Mouse (Mus musculus): ENCODE measurements around the gene Dab2ip. TPM values are rescaled to one million over a fixed set of nuclear protein-coding genes. Genes with fewer than 3 reads are reported as not detected.

Dab2ip gene
- total and polyA plus RNA-seq, 2 experiments = 4.1 to 8.4 TPM

DNA sequence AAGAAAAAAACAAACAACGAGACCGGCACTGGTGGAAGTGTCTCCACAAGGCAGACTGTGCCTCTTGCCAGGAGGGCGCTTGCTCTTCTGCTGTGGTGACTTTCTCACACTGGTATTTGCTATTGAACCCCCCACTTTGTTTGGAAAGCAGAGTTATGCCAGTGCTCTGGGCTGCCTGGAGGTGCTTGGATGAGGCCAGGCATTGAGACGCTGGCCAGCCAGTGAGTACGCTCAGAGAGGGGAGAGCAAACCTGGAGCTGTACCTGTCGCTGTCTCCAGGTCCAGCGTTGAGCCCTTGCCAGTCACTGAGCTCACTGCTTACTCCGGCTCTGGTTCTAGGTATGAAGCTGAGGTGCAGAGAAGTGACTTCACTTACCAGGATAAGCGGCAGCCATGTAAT is 112.2 kb downstream of the Dab2ip start:
- Histone ChIP-seq H3K4me3 (ENCODE audit: insufficient read depth, low read depth, low read length) (no peak overlapping the region), H3K9ac (ENCODE audit: low read depth, low read length) (no peak overlapping the region), H3K79me2 (ENCODE audit: control insufficient read depth, insufficient read depth, low read length) (no peaks in the 10 kb centered on the region; the same call in 1 of the 2 replicates), H3K27ac (replicated peaks; ENCODE audit: insufficient read depth, low read depth, low read length) (no peak overlapping the region), H3K4me1 (ENCODE audit: control insufficient read depth, insufficient read depth, low read length) (no peaks in the 10 kb centered on the region), H3K27me3 (ENCODE audit: control insufficient read depth, insufficient read depth, low read length) (no peaks in the 10 kb centered on the region), H3K36me3 (ENCODE audit: control insufficient read depth, insufficient read depth, low read length) (no peaks in the 10 kb centered on the region)
- TF ChIP-seq CTCF (IDR thresholded peaks at IDR 0.05; ENCODE audit: low read depth, low read length) (no peak), POLR2A (IDR thresholded peaks at IDR 0.05; ENCODE audit: extremely low read depth, insufficient read depth, low read length) (no peak)
- WGBS = 94% methylated on average over 9 of the region's 9 CpGs
- DNase-seq (ENCODE audit: extremely low read depth, low read depth, low spot score) = no peak

DNA sequence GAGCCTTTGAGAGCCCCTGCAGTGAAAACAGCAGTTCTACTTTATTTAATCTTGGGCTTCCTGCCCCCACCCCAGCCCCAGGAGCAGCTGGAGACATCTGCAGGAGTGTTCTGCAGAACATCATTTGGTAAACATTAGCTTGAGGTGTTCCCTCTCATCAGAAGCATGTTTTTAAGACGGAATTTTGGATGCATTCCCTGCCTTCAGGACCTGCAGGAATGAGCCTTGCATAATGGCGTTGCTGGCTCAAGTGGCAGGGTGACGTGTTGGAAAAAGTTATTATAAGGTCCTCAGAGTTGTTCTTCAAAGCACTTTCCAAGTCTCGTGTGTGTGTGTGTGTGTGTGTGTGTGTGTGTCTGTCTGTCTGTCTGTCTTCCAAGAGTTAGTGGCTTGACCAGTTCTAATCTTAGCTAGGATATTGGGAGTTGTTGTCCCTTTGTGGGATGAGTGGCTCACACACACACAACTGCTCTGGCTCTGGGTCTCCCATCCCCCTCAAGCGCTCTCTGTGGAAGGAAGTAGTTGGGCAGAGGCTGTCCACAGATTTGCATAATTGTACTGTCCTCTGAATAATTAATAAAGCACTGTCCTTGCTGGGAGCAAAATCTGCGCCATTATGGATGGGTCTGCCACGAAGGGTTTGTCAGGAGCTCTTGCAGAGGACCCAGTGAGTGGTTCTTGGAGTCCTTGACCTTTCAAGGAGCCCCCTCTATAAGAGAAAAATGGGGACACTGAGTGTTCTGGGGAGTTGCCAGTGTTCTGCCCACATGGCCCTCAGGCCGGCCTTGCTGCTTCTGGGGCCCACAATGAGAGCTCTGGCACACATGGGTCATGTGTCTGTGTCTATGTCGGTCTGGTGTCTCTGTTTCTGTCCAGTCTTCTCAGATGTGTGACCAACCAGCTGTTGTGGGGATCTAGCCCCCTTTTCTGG is 114.2 kb downstream of the Dab2ip start:
- H3K27ac ChIP-seq (replicated peaks; ENCODE audit: insufficient read depth, low read depth, low read length) = no peak overlapping the region
- 0 out of 2 replicates have a peak, but pooled peaks cover 8% of the 10 kb centered on the region for H3K4me1 ChIP-seq (ENCODE audit: control insufficient read depth, insufficient read depth, low read length)
- TF ChIP-seq POLR2A (IDR thresholded peaks at IDR 0.05; ENCODE audit: extremely low read depth, insufficient read depth, low read length) (no peak), CTCF (IDR thresholded peaks at IDR 0.05; ENCODE audit: low read depth, low read length) (no peak)
- no peaks in the 10 kb centered on the region; the same call in 1 of the 2 replicates for H3K79me2 ChIP-seq (ENCODE audit: control insufficient read depth, insufficient read depth, low read length)
- H3K36me3 ChIP-seq (ENCODE audit: control insufficient read depth, insufficient read depth, low read length) = no peaks in the 10 kb centered on the region
- no peak overlapping the region for H3K4me3 ChIP-seq (ENCODE audit: insufficient read depth, low read depth, low read length)
- no peak for DNase-seq (ENCODE audit: extremely low read depth, low read depth, low spot score)
- no peaks in the 10 kb centered on the region for H3K27me3 ChIP-seq (ENCODE audit: control insufficient read depth, insufficient read depth, low read length)
- WGBS = 90% methylated on average over 9 of the region's 9 CpGs
- no peak overlapping the region for H3K9ac ChIP-seq (ENCODE audit: low read depth, low read length)

DNA sequence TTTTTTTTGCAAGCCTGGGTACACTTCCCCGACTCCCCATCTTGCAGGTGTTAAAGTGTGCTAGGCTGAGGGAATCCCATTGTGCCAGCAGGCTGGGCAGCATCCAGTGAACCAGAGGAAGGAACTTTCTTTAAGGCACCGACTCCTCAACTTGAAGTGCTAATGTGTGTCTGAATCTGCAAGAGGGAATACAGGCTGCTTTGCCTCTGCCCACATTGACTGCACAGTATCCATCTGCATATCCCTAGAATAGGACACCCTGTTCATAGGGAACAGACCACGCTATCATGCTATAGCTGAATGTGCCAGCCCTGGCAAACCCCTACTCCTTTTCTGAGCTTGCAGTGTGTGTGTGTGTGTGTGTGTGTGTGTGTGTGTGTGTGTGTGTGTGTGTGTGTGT is 115.1 kb downstream of the Dab2ip start:
- DNase-seq (ENCODE audit: extremely low read depth, low read depth, low spot score) = no peak
- H3K27ac ChIP-seq (replicated peaks; ENCODE audit: insufficient read depth, low read depth, low read length) = no peak overlapping the region
- H3K4me3 ChIP-seq (ENCODE audit: insufficient read depth, low read depth, low read length) = no peak overlapping the region
- H3K79me2 ChIP-seq (ENCODE audit: control insufficient read depth, insufficient read depth, low read length) = no peaks in the 10 kb centered on the region
- H3K36me3 ChIP-seq (ENCODE audit: control insufficient read depth, insufficient read depth, low read length) = no peaks in the 10 kb centered on the region
- 0 out of 2 replicates have a peak, but pooled peaks cover 8% of the 10 kb centered on the region for H3K4me1 ChIP-seq (ENCODE audit: control insufficient read depth, insufficient read depth, low read length)
- H3K27me3 ChIP-seq (ENCODE audit: control insufficient read depth, insufficient read depth, low read length) = no peaks in the 10 kb centered on the region
- H3K9ac ChIP-seq (ENCODE audit: low read depth, low read length) = no peak overlapping the region
- TF ChIP-seq POLR2A (IDR thresholded peaks at IDR 0.05; ENCODE audit: extremely low read depth, insufficient read depth, low read length) = no peak
- no peak for TF ChIP-seq CTCF (IDR thresholded peaks at IDR 0.05; ENCODE audit: low read depth, low read length)
- WGBS = 93% methylated on average over 3 of the region's 3 CpGs

DNA sequence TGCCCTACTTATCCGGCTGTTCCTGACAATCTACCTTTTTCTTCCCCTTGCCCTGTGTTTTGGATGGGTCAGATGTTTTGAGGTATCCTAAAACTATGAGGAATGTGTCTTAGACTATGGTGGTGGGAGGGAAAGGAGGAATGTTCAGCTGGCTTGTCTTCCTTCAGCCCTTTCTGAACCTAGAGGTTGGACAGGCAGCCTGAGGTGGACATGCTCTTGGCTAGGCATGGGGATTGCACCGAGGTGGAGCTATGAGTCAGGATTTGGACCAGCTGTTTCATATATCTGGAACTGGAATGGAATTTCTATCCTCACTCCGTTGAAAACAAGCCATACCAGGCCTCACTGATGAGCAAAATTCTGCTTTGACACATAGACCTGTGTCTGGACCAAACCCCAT is 115.9 kb downstream of the Dab2ip start:
- no peaks in the 10 kb centered on the region for H3K36me3 ChIP-seq (ENCODE audit: control insufficient read depth, insufficient read depth, low read length)
- no peak overlapping the region for H3K27ac ChIP-seq (replicated peaks; ENCODE audit: insufficient read depth, low read depth, low read length)
- 73% methylated on average over 3 of the region's 3 CpGs for WGBS
- H3K9ac ChIP-seq (ENCODE audit: low read depth, low read length) = no peak overlapping the region
- no peaks in the 10 kb centered on the region for H3K27me3 ChIP-seq (ENCODE audit: control insufficient read depth, insufficient read depth, low read length)
- no peaks in the 10 kb centered on the region for H3K79me2 ChIP-seq (ENCODE audit: control insufficient read depth, insufficient read depth, low read length)
- H3K4me1 ChIP-seq (ENCODE audit: control insufficient read depth, insufficient read depth, low read length) = 0 out of 2 replicates have a peak, but pooled peaks cover 8% of the 10 kb centered on the region
- no peak for TF ChIP-seq POLR2A (IDR thresholded peaks at IDR 0.05; ENCODE audit: extremely low read depth, insufficient read depth, low read length)
- no peak for TF ChIP-seq CTCF (IDR thresholded peaks at IDR 0.05; ENCODE audit: low read depth, low read length)
- no peak for DNase-seq (ENCODE audit: extremely low read depth, low read depth, low spot score)
- no peak overlapping the region for H3K4me3 ChIP-seq (ENCODE audit: insufficient read depth, low read depth, low read length)

DNA sequence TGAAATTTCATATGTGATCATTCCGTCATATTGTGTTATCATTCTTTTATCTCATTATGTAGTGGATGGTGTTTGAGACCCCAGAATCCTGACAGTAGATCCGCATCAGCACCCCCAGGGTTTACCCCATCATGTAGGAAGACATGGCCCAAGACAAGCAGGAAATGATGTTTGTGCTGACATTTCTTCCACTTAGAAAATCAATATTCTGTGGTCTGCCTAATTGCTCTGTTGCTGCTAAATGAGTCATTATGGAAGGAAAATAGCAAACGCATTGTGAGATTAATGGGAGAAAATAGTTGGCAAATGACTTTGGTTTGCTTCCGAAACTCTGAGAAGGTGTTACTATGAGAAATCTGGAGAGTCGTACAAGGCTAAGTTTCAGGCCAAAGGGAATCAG is 116.4 kb downstream of the Dab2ip start:
- Histone ChIP-seq H3K4me1 (ENCODE audit: control insufficient read depth, insufficient read depth, low read length) (0 out of 2 replicates have a peak, but pooled peaks cover 8% of the 10 kb centered on the region), H3K27ac (replicated peaks; ENCODE audit: insufficient read depth, low read depth, low read length) (no peak overlapping the region), H3K27me3 (ENCODE audit: control insufficient read depth, insufficient read depth, low read length) (no peaks in the 10 kb centered on the region), H3K36me3 (ENCODE audit: control insufficient read depth, insufficient read depth, low read length) (no peaks in the 10 kb centered on the region), H3K9ac (ENCODE audit: low read depth, low read length) (no peak overlapping the region), H3K79me2 (ENCODE audit: control insufficient read depth, insufficient read depth, low read length) (no peaks in the 10 kb centered on the region), H3K4me3 (ENCODE audit: insufficient read depth, low read depth, low read length) (no peak overlapping the region)
- TF ChIP-seq CTCF (IDR thresholded peaks at IDR 0.05; ENCODE audit: low read depth, low read length) (no peak), POLR2A (IDR thresholded peaks at IDR 0.05; ENCODE audit: extremely low read depth, insufficient read depth, low read length) (no peak)
- no peak for DNase-seq (ENCODE audit: extremely low read depth, low read depth, low spot score)
- WGBS = 92% methylated on average over 5 of the region's 5 CpGs

All from liver, adult 2 months (tissue).